Mouse (Mus musculus) brain, embryonic 14.5 days (tissue): ENCODE data around the gene Kcne4.

ENCODE experiments used
- CTCF ChIP-seq: fragments of 200-500 bp; IDR thresholded peaks from 2 replicates; pipeline ENCODE4 v1.5.1; 2012; ENCODE audit warnings: inconsistent platforms, mild to moderate bottlenecking, moderate library complexity, borderline replicate concordance; ENCODE audit not compliant: insufficient read depth, insufficient read length; ENCODE audit errors: extremely low read depth
- POLR2A ChIP-seq: fragments of 200-500 bp; IDR thresholded peaks from 2 replicates; pipeline ENCODE4 v1.6.1; 2012; ENCODE audit warnings: mild to moderate bottlenecking, inconsistent platforms, borderline replicate concordance; ENCODE audit not compliant: poor library complexity, insufficient read depth, insufficient read length, severe bottlenecking; ENCODE audit errors: extremely low read depth

DNA sequence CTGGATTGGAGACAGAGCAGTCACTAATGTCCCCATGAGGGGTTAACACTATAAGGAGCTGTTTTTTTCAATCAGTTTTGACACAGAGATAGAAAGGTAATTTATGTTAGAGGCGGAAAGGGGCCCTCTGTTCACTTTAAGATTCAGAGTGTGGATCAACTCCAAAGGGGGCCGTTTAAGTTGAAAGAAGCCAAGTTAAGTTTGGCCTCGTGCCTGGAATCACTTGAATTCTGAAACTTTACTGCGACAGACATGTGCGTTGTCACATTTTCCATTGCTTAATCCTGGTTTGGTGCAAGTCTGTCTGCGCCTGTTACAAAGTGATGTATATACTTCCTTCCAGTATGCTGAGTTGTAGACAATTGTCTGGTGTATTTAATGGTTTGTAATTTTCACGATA is 3.0 kb downstream of the Kcne4 start:
- TF ChIP-seq POLR2A (no peak), CTCF (no peak)
